Mouse (Mus musculus) ES-CJ7 (cell line): ENCODE measurements at regions not wholly inside any gene's neighbourhood (a gene's known extent, or its start where the extent isn't known, plus 50 kb on each side); places are given as distances from the start of the nearest gene placed in this dataset.

Experiments used
- DNase-seq: peaks from one replicate; pipeline ENCODE4 v3.0.0; 2011; ENCODE audit warnings: low read depth, low spot score

DNA sequence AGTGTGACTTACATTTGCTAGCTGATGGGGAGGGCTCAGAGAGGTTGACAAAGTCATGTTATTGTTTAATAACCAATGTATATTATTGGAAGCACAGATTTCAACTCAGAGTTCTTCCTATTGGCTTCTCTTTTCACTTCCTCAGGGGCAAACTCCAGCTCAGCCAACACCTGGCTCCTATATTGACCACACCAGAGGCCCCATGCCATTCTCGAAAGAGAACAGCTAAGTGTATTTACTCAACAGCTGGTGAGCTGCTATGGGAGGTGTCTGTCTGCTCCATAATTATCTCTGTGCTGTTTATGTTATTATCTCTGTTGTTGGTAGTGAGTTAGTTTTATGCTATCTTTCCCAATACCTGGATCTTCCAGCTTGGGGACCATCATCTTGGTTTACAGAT, 342.4 kb downstream of the Epha4 start:
- DNase-seq: no peak

DNA sequence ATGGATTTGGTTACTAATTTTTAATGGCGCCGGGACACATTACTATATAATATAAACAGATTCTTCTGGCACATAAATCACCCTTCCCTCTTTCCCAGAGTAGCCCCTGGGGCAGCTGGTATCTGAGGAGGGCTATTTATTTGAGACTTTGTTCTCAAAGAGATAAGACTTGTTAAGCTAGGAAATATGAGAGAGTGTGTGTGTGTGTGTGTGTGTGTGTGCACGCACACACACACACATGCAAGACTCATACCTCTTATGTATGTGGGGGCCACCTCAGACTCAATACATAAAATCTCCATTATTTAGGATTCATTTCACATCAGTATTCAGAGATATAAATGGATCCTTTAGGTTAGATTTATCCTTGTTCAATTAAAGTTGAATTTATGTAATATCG, 340.1 kb downstream of the Epha4 start:
- no peak for DNase-seq

DNA sequence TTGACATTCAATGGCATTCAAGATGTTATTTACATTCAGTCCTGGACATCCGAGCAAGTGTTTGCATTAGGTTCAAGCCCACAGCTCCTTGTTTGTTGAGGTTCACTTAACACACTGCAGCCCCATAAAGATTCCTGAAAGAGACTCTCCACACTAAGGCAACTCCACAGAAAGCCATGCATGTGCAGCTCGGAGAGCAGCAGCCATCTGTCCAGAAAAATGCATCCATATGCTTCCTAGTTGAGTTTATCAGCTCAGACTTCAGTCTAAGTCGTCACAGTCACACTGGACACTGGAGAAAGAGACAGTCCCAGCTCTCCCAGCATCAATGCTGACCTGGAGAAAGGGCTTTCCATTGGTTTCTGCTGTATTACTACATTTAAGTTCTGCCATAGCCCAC, 339.7 kb downstream of the Epha4 start:
- no peak for DNase-seq

DNA sequence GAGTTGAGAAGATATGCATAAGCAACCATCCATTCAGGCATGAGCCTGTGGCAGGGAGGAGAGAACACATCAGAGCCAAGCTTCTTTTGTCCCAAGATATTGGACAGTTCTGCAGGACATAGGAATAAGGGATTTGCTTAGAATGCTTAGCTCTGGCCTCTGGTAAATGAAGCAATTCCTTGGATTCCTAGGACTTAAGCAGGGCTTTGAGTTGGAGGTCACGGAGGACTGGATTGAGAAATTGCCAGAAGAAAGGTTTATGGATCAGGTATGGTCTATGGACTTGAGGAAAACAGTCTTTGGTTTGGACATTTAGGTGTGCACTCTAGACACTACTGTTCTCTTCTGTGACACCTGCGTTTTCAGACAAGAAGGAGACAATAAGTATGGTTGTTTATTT, 338.4 kb downstream of the Epha4 start:
- no peak for DNase-seq

DNA sequence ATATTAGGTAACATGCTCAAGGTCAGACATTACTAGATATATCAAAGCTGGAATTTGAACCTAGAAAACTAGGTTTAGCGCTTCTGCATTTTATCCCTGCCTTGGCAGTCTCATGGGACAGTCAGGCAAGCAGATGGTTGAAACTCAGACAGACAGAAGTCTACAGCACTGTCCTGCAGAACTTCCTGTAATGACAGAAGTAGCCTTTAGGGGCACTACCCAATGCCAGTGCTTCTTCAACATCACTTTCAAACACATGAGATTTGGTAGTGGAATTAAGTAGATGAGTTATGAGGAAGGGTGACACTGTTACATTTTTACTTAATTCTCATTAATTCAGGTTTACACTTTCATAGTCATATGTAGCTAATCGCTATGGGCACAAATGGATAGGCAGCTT, 330.9 kb downstream of the Epha4 start:
- DNase-seq: peak; percentile 14

DNA sequence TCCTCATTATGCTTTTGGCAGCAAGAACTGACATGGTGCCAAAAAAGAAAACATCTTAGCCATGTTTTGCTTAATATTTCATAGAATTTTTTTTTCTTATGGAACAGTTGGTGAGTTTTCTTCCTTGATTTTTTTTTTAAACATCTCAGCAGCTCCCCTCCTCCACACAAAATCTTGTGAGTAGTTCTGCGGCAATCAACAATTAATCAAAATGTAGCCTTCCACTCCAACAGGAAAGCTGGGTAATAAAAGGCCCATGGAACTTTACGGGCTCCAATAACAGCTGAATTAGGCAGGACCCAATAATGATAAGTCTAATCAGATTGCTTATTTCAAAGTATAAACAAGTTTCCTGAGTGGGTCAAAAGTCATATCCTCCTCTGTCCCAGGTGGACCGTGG, 324.7 kb downstream of the Epha4 start:
- no peak for DNase-seq

DNA sequence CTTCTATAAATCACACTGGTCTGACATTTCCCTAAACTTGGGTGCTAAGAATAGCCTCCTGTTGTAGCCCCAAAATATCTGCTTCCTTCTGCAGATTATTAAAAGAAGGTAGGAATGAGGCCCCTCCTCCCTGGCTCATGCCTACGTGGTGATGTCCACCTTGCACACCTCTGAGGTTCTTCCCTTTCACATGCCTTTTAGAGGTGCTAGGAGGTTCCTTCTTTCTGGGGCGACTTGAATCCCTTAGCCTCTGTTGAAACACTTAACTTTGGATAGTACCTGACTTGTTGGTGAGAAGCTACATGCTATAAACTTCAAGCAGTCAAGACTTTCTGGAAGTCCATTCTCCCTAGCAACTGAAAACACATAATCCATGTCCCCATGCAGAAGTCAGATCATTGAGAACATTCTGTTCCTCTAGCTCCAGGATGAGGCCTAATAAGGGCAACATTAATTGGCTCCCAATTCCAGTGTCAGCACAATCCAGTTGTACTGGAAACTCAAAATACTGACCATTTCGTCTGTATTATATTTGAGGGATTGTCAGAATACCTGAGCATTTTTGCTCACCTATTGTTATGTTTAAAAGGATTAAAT, 313.5 kb downstream of the Epha4 start:
- DNase-seq: no peak

DNA sequence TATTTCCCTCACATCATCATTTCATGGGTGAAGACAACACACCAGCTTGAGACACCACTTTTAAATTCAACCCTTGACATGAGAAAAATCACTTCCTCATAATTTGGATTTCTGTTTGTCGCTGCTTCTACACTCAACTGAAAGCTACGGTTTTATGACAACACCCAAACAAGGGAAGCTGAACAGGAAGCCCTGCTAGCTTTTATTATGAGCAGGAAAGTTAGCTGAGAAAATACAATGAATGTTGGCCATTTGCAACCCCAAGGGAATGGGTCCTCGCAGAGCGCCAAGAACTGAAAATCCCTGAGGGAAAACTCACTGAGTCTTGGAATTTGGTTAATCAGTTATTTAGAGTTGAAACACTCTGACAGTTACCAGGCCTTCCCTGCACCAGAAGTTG, 311.9 kb downstream of the Epha4 start:
- no peak for DNase-seq

DNA sequence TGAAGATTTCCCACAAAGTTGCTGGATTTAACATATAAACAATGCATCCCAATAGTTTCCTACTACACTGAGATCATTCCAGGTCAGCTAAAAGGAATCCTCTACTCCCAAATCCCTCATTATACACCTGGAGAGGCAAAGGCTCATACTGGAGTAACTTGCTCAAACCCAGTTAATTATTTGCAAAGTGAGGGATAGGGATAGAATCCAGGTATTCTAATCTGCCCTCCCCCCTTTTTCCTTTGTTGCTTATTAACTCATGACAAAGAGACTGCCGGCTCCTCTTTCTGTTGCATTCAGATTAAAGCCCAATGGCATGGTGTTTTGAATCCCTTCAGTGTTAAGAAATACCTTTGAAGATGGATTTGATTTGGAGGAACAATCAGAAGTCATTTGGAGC, 308.4 kb downstream of the Epha4 start:
- DNase-seq: no peak

DNA sequence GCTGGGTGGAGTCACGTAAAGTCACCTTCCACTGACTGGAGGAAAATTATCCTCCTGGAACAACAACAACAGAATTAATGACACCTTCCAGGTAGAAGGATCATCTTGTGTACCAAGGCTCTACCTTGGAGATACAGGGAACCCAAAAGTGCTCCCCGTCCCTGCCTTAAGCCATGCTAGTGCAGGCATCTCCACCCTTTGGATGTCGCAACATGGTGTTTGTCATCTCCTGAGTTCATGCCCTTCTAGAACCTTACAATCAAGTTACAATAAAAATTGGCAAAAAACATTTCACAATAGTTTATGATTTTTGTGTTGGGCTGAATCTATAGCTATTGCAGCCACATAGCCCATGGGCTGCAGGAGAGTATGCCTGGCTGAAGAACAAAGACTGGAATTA, 305.5 kb downstream of the Epha4 start:
- no peak for DNase-seq

DNA sequence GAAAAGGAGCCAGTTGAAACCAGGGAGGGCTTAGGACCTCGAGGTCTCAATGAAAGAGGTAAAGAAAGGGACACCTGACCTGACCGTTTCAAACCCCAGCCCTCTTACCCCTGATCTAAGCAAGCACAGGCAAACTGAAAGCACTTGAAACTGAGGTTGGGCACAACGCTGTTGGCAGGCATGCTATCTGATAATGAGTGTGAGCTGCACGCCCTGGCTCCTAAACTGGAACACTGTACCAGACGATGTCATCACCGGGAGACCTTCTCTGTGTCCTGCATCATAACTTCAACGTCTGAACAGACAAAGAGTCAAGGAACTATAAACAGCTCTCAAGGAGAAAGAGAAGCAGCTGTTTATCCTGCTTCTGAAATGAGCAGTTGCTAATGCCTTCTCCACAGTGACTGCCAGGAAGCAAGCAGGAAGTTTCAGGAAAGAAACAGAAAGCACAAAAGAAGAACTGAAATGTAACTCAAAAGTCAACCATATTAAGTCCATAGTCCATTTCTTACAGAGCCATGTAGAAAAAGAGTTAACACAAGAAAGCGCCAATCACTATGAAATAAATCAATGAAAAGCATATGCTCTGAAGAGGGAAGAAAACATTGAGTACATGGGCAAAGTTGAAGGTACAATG, 301.3 kb downstream of the Epha4 start:
- no peak for DNase-seq

DNA sequence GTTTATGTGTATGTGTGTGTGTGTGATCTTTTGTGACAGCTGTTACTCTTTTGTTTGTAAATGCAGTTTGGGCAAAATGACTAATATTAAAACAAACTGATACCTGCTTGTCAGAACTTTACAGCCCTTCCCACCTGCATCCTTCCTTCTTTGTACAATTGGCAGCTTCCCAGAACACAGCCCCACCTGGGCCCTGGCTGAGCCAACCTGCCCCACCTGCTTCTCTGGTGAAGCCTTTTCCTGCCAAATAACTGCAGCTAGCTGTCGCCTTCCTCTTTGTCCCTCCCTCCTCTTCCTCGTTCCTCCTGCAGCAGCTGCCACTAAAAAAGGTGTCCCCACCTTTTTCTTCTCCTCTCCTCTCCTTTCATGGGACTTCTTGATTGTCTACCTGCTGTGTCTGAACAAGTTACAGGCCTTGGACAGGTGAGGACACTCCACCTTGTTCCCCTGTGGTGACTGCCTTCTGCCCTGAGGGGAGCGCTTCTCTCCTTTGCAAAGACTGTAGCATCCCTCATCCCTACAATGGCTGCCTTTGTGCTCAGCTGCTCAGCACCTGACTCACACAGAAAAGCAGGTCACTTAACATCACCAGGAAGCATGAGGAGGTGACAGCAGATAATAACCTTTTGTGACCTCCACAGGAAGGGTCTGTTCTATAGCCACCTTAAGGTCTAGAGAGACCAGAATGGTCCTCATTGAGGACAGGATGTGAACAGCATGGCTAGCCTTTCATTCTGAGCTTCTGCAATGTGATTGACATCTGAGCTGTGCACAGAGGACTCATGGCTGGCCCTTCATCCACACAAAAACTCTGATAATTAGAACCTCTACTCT, 295.2 kb downstream of the Epha4 start:
- DNase-seq: no peak

DNA sequence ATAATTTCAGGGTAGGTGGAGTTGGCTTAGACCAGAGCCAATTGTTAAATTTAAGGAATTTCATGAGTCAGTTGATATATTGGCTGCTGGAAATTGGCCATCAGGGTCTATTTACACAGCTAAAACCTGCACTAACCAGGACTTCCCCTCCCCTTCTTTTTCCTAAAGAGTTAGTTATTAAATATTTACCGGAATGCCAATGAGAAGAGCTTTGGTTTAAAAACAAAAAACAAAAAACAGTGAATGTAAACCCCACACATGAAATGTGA, 294.6 kb downstream of the Epha4 start:
- no peak for DNase-seq

DNA sequence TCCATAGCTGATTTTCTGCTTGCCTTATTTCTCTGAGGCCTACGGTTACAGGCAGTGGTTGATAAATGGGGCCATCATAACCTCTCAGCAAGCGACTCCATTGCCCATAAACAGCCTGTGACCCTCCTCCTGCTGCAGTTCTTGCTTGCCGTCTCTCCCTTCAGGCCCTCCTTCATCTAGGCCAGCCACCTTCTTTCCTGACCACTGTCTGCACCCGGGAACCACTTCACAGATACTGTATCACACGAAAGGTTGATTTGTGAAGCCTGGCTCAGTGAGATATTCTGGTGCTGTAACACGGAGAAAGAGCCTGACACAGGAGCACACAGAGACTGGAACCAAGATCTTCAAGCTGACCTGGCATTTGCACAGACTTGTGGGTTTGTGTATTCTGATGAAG, 294.1 kb downstream of the Epha4 start:
- DNase-seq: no peak

DNA sequence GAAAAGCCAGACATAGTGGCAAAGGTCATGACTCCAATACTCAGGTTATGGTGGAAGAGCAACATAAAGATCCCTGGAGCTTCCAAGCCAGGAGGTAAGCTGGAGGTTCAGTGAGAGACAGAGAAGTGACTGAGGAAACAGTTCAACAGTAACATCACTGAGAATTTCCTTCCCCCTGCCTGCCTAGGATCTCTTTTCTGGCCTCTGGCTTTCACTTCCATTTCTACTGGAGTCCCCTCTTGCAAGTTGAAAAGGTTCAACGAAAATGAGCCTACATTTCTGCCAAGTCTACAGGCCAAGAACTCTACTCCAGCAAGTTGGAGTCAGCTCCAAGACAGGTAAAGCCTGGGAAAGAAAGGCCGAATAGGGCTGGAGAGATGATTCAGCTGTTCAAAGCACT, 293.0 kb downstream of the Epha4 start:
- DNase-seq: no peak

DNA sequence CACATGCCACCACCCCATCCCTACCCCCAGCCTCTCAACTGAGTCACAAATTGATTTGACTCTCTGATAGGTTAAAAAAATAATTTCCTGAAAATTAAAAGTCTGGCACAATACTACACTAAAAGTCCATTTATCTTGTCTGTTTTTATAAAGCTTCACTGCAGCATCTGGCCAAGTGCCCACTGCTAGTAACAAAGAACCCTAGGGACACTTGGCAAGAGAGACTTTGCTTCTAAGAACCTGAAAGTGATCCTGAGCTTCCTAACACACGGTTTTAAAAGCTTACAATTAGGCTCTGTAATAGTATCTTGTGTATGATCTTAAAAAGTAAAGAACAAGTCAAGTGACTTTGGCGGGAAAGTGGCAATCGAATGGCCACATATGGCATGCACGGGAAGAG, 288.3 kb downstream of the Epha4 start:
- no peak for DNase-seq

DNA sequence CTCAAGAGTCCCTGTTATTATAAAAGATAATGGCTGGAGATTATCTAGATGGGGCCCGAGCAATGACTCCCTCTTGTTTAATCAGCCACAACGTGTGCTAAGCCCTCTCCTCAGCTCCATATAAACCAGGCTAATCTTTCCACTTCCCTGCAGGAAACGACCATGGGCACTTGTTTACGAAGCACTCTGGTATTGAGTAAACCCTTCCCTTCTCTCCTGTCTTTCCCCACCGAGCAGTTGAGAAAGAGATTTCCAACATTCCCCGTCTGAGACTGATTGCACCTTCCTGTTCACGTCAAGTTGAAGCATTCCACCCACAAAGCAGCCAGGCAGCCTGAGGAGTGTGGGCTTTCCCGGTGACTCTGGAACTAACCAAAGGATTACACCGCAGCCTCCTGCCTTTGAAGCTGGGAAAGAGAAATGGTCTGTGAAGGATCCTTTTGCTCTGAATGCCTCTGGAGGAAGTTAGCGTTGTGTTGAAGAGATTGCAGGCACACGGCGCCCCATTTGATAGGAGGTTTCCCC, 287.8 kb downstream of the Epha4 start:
- no peak for DNase-seq

DNA sequence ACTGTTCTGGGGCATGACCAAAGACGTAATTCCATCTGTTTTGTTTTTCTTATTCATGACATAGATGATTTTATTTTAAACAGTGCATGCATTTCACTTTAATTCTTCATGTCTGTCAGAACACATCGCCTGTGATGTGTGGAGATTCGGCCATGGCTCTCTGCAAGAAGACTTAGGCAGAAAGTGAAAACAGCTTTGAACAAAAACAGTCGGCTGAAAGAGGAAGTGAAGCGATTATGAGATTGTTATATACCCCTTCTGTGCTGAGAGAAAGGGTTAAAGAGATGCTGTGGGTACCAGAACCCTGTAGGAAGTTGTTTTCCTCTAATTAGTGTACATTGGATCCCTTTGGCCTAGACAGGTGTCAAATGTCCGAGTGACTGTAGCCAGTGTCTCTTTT, 287.1 kb downstream of the Epha4 start:
- no peak for DNase-seq

DNA sequence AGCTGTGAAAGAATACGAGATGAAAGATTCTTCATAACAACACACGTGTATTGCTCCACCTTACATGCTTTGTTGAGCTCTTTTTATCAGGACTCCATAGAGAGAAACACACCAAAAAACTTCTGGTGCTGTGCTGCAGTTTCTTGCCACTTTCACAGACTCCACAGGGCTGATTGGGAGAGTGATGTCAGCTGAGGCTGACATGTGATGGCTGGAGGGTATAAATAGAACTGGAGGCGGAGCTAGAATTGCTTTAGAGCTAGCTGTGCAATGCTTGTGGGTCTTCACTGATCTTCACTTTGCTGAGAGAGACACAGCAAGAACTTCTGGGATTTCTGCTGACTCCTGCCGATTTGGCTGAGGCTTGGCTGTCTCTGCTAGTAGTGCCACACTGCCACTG, 285.3 kb downstream of the Epha4 start:
- peak; percentile 14 for DNase-seq

DNA sequence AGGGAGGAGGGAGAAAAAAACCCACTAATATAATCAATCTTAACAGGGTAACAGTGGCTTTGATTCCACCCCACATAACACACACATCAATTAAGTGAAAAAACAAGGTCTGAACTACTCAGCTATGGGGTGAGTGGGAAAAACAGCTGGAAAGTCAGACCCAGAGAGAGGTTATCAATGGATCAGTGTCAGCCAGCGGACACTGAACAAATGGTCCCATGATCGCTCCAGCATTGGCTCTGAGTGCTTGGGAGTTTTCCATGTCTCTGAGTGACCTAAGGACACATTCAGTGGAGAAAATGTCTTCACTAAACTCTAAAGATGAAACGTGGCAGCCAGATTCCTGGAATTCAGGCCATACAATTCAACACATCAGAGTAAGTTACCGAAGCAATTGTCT, 281.9 kb downstream of the Epha4 start:
- DNase-seq: no peak

DNA sequence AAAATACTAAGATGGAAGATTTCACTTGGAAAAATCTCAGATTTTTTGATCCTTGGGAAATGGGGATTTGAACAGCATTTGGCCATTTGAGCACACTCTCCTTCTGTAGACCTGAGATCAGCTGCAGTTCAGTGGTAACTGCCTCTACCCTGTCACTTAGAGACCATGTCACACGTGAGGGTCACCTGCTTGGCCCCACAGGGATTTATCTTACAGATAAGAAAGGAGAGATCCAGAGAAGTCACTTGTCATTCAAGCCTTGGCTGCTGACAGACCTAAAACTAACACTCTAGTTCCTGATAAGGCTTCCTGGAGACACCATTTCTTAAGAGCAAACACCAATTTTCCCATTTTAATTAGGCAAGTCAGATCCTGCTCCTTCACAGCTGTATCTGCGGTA, 270.2 kb downstream of the Epha4 start:
- no peak for DNase-seq

DNA sequence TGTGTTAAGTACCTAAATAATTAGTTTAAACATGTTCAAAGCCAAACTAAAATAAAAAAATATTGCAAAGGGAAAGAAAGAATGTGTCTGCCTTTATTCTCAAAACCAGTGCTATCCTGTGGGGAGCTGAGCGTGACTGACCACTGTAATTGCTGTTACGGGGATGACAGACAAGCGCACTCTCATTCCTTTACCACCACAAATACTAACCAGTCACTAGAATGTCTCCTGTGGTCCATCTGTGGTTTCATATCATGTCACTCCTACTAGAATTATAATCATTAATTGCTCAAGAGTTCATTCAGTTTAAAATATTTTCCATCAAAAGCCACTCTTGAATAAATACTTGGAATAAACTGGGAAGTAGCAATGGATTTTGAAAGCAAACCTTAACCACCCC, 268.8 kb downstream of the Epha4 start:
- DNase-seq: no peak

DNA sequence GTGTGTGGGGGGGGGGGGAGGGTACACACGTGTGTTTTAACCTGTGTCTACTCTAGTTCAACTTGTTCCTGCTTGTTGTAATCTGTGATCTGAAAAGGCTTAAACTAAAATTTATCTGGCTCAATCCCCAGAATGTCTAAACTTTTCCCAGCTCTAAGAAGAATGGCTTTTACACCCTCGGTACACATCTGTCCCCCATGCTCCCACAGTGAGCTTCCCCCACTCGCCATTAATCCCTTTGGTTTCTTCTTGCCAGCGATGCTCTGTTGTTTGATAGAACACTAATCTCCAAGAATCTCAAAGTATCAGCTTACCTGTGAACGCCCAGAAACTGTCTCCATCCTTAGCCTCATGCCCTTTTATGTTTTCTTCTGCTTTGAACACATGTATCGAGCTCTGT, 260.6 kb downstream of the Epha4 start:
- no peak for DNase-seq
